Mouse (Mus musculus) embryonic facial prominence, embryonic 11.5 days (tissue): ENCODE measurements around the gene Lclat1. TPM values are rescaled to one million over a fixed set of nuclear protein-coding genes. Genes with fewer than 3 reads are reported as not detected.

Experiments used
- ATAC-seq: fragments of 200-750 bp; cut with Nextera tagmentation; replicated peaks from 2 replicates; pipeline ENCODE4 v1.8.0; 2017; ENCODE audit warnings: low read depth; ENCODE audit not compliant: insufficient number of reproducible peaks, low FRiP score, low TSS enrichment
- DNase-seq: peaks from one replicate; pipeline ENCODE4 v3.0.0-alpha.2; 2015; ENCODE audit warnings: low spot score
- H3K27ac ChIP-seq: fragments of 300-500 bp; sonication (generic); replicated peaks from 2 replicates; pipeline ENCODE4 v1.5.1; 2014; ENCODE audit warnings: mild to moderate bottlenecking, low read depth, low read length, control low read depth
- H3K27me3 ChIP-seq: fragments of 300-500 bp; sonication (generic); 2 replicates; pipeline ENCODE4 v1.6.1; 2014; ENCODE audit warnings: mild to moderate bottlenecking, low read length, moderate library complexity, mixed read lengths; ENCODE audit not compliant: control insufficient read depth, insufficient read depth
- H3K36me3 ChIP-seq: fragments of 300-500 bp; sonication (generic); replicated peaks from 2 replicates; pipeline ENCODE4 v1.6.1; 2014; ENCODE audit warnings: low read depth, mild to moderate bottlenecking, low read length, moderate library complexity, mixed read lengths; ENCODE audit not compliant: control insufficient read depth, insufficient read depth
- H3K4me1 ChIP-seq: fragments of 300-500 bp; sonication (generic); 2 replicates; pipeline ENCODE4 v1.6.1; 2014; ENCODE audit warnings: low read length, mixed read lengths; ENCODE audit not compliant: control insufficient read depth, insufficient read depth
- H3K4me2 ChIP-seq: fragments of 300-500 bp; sonication (generic); 2 replicates; pipeline ENCODE4 v1.6.1; 2014; ENCODE audit warnings: low read depth, mild to moderate bottlenecking, control low read depth, low read length, moderate library complexity
- H3K4me3 ChIP-seq: fragments of 300-500 bp; sonication (generic); 2 replicates; pipeline ENCODE4 v1.5.1; 2014; ENCODE audit warnings: low read depth, low read length, control low read depth
- H3K9ac ChIP-seq: fragments of 300-500 bp; sonication (generic); replicated peaks from 2 replicates; pipeline ENCODE4 v1.6.1; 2014; ENCODE audit warnings: mild to moderate bottlenecking, control low read depth, low read length
- H3K9me3 ChIP-seq: fragments of 300-500 bp; sonication (generic); replicated peaks from 2 replicates; pipeline ENCODE4 v1.6.1; 2016; ENCODE audit warnings: mild to moderate bottlenecking, low read length, inconsistent platforms, mixed read lengths; ENCODE audit not compliant: control insufficient read depth
- WGBS: fragments of 180-500 bp; shearing (Covaris S2); extraction: QIAGEN DNeasy Blood & Tissue Kit; methylation state at CpG from one replicate; pipeline ENCODE4 v1.1.7; 2014; 5-methylcytosine and 5-hydroxymethylcytosine counted together
- polyA plus RNA-seq: library from polyadenylated mRNA; unstranded; fragments of >200 nt; fragmentation: Nextera tagmentation; extraction: Ambion mirVana; gene quantifications from 2 replicates; pipeline ENCODE4 v1.2.1, GENCODE M21; 2014

Gene Lclat1
- polyA plus RNA-seq, 1 experiment from 2014 or later, result 19.3 TPM

DNA sequence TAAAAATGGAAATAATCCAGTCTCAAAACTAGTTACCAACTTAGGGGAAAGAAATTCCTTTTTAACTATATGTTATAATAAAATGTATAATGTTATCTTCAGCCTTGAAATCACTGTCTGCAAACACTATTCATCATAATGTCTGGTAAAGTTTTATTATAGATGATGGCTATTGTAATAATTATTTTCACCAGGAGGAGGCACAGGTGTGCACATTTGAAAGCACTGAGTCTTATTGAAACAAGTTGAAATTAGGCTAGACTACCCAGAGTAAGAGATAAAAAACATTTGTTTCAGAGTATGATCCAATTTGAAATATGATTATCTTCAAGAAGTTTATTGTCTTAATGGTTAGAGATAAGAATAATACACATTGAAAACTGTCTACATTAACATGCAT lies 91.6 kb downstream of the Lclat1 start:
- DNase-seq, result no peak
- no peaks in the 10 kb centered on the region for H3K4me1 ChIP-seq
- no peaks in the 10 kb centered on the region for H3K36me3 ChIP-seq
- H3K27me3 ChIP-seq, result no peaks in the 10 kb centered on the region
- no peaks in the 10 kb centered on the region for H3K9me3 ChIP-seq
- no peak overlapping the region for H3K27ac ChIP-seq
- H3K4me3 ChIP-seq, result no peak overlapping the region
- no peak overlapping the region for H3K9ac ChIP-seq
- no peak for ATAC-seq
- H3K4me2 ChIP-seq, result no peak overlapping the region

DNA sequence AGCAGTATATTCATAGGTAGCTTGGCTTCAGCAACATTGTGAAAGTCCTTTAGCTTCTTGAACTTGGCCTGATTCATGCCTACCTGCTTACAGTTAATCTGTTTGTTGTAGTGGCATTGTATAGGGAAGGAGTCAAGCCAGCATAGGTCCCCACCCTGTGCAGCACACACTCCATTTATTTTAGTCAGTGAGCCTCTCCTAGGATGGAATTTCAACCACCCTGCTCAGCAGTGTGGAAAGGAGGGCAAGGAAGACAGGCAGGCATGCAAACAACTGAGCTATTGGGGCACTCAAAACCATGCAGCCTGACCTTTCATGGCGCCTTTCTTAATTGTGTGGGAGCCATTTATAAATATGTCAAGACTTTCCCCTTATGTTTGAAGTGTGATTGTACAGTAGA lies 92.6 kb downstream of the Lclat1 start:
- Histone ChIP-seq H3K4me2 (no peak overlapping the region), H3K36me3 (no peaks in the 10 kb centered on the region), H3K27ac (no peak overlapping the region), H3K4me1 (no peaks in the 10 kb centered on the region), H3K9ac (no peak overlapping the region), H3K9me3 (no peaks in the 10 kb centered on the region), H3K4me3 (no peak overlapping the region), H3K27me3 (no peaks in the 10 kb centered on the region)
- DNase-seq (no peak), ATAC-seq (no peak)
- WGBS, result 87% methylated on average over 1 of the region's 1 CpGs

DNA sequence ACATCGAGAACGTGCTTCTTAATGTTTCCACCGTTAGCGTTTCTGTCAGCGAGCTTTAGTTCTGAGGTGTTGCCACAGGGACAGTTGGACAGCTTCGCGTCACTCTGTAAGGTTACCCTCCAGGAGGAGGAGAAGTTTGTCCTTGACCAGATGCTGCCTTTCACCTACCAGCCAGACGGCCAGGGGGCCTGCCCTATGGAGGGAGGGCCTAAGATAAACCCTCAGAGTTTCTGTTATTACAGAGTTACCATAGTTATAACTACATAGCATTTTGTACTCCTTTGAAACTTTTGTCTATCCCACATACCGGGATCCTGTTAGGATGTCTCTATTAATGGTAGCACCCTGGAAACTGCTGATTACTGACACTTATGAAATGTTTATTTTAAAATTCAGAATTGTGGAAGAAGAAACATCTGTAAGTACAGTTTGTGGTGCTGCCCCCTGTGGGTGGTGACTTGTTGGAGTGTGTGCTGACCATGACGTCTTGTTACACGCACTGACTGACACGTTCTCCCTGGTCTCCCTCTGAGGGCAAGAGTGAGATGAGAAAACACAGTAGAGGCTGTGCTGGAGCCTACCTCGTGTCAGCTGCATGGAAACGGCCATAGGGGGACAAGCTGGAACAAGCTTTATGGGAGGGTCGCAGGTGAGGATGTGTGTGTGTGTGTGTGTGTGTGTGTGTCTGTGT lies 96.0 kb downstream of the Lclat1 start:
- WGBS, result 86% methylated on average over 15 of the region's 15 CpGs
- H3K4me2 ChIP-seq, result no peak overlapping the region
- H3K9me3 ChIP-seq, result no peaks in the 10 kb centered on the region
- H3K4me3 ChIP-seq, result no peak overlapping the region
- H3K36me3 ChIP-seq, result no peaks in the 10 kb centered on the region
- ATAC-seq (no peak), DNase-seq (no peak)
- no peaks in the 10 kb centered on the region for H3K4me1 ChIP-seq
- H3K27ac ChIP-seq, result no peak overlapping the region
- no peak overlapping the region for H3K9ac ChIP-seq
- H3K27me3 ChIP-seq, result no peaks in the 10 kb centered on the region

DNA sequence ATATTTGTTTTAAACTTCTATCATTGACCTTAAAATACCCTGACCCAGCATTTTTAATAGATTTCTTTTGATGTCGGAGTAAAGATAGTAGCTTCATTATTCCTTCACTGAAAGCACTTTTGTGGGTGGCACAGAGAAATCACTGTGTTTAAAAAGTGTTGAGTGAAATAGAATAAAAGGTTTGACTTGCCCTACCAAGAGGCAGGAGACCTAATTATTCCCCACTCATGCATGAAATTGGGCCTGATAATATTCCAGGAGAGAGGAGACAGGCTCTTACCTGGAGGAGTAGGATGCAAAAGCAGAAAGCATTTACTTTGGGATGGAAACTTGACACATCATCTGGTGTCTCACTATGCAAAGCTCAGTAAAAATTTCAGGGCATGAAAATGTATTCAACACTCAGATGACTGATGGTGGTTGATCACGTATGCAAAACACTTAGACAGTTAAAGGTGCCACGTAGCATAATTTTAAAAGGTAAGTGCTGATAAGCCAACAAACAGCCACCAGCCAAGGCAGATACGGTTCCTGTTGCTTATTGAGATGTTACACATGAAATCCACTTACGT lies 103.3 kb downstream of the Lclat1 start:
- Histone ChIP-seq H3K27ac (no peak overlapping the region), H3K9me3 (no peaks in the 10 kb centered on the region), H3K36me3 (no peaks in the 10 kb centered on the region), H3K27me3 (no peaks in the 10 kb centered on the region), H3K4me2 (no peak overlapping the region), H3K4me3 (no peak overlapping the region), H3K9ac (no peak overlapping the region), H3K4me1 (no peaks in the 10 kb centered on the region)
- ATAC-seq, result no peak
- DNase-seq, result no peak
- 82% methylated on average over 5 of the region's 5 CpGs for WGBS

DNA sequence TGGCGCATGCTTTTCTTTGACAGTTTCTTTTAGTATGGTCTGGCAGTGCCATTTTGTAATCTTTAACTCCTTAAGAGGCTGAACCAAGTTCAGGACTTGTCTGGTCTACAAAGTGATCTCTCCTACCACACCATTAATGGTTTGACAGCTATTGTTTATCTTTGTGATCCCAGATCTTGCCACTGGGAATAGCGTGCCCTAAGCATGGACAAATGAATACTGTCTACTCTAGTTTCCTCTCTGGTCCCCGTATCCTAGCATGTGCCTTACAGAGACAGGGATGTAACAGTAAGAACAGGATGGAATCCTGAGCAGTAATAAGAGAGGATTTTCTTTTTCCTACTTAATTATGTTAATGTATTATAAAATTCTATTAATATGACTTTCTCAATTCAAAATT lies 105.0 kb downstream of the Lclat1 start:
- DNase-seq (no peak), ATAC-seq (no peak)
- no peak overlapping the region for H3K4me3 ChIP-seq
- H3K4me2 ChIP-seq, result no peak overlapping the region
- 78% methylated on average over 3 of the region's 3 CpGs for WGBS
- H3K27me3 ChIP-seq, result no peaks in the 10 kb centered on the region
- no peak overlapping the region for H3K9ac ChIP-seq
- no peaks in the 10 kb centered on the region for H3K36me3 ChIP-seq
- no peaks in the 10 kb centered on the region for H3K4me1 ChIP-seq
- H3K9me3 ChIP-seq, result no peaks in the 10 kb centered on the region
- H3K27ac ChIP-seq, result no peak overlapping the region

DNA sequence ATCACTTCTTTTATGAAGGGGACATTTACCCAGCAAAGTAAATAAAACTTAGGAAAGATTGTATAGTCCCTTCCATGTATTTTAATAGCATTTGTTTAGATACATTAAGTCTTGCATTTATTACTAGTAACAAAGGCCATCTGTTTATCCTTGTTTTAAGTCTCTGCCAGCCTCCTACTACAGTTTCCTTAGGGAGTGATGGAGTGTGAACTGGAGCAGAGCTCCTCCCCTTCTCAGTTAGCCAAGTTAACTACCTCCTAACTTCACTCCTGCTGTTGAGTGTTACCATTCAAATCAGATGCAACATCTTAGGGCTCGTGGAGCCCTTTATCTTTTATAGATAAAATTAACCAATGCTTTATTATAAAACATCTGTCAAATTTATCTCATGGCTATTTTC lies 105.4 kb downstream of the Lclat1 start:
- Histone ChIP-seq H3K36me3 (no peaks in the 10 kb centered on the region), H3K27ac (no peak overlapping the region), H3K9ac (no peak overlapping the region), H3K4me3 (no peak overlapping the region), H3K4me1 (no peaks in the 10 kb centered on the region), H3K9me3 (no peaks in the 10 kb centered on the region), H3K27me3 (no peaks in the 10 kb centered on the region), H3K4me2 (no peak overlapping the region)
- no peak for DNase-seq
- WGBS, result 77% methylated on average over 1 of the region's 1 CpGs
- no peak for ATAC-seq

DNA sequence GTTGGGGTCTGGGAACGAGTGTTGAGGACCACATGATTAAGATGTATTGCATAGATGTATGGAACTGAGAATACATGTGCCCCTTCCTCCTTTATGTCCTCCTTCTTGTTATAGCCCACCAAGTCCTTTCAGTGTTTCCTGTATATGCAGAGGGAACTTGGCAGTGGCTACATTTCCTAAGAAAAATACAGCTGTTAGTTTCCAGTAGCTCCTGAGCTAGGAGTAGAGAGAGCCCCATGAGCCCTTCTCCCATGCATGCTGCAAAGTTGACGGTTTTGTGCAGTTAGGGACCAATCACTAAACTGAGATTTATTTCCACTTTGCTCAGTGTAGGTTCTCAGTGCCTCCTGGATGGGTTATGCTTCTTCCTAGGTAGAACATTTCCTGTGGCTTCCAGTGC lies 105.9 kb downstream of the Lclat1 start:
- H3K27ac ChIP-seq, result no peak overlapping the region
- H3K9me3 ChIP-seq, result no peaks in the 10 kb centered on the region
- no peaks in the 10 kb centered on the region for H3K4me1 ChIP-seq
- 79% methylated on average over 2 of the region's 2 CpGs for WGBS
- H3K4me2 ChIP-seq, result no peak overlapping the region
- no peaks in the 10 kb centered on the region for H3K27me3 ChIP-seq
- no peak overlapping the region for H3K4me3 ChIP-seq
- no peaks in the 10 kb centered on the region for H3K36me3 ChIP-seq
- ATAC-seq (no peak), DNase-seq (no peak)
- H3K9ac ChIP-seq, result no peak overlapping the region

DNA sequence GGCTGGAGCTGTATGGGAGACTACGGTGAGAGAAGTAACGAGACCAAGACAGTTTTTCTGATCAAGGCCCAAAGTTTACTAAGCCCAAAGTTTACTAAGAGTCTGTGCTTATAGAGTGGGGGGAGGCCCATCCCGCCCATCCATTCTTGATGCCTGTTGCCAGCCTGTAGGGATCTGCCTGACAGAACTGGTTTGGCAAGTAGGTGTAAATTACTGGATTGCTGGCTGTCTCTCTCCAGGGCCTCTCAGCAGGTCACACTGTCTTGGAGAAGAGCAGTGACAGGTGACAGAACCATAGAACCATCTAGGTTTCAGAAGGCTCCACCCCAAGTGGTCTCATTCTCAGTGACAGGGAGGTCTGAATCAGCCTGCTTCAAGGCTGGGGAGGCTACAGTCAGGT lies 109.5 kb downstream of the Lclat1 start:
- H3K36me3 ChIP-seq, result no peaks in the 10 kb centered on the region
- DNase-seq (peak; percentile 12), ATAC-seq (no peak)
- H3K27me3 ChIP-seq, result no peaks in the 10 kb centered on the region
- no peak overlapping the region for H3K4me3 ChIP-seq
- H3K4me2 ChIP-seq, result no peak overlapping the region
- H3K9ac ChIP-seq, result no peak overlapping the region
- H3K9me3 ChIP-seq, result no peaks in the 10 kb centered on the region
- no peaks in the 10 kb centered on the region for H3K4me1 ChIP-seq
- 91% methylated on average over 3 of the region's 3 CpGs for WGBS
- no peak overlapping the region for H3K27ac ChIP-seq
